Mouse (Mus musculus): ENCODE results near the gene Rps8. TPM values are rescaled to one million over a fixed set of nuclear protein-coding genes. Genes with fewer than 3 reads are reported as not detected.

Rps8 gene
- polyA plus RNA-seq, 1 experiment: 568 TPM

DNA sequence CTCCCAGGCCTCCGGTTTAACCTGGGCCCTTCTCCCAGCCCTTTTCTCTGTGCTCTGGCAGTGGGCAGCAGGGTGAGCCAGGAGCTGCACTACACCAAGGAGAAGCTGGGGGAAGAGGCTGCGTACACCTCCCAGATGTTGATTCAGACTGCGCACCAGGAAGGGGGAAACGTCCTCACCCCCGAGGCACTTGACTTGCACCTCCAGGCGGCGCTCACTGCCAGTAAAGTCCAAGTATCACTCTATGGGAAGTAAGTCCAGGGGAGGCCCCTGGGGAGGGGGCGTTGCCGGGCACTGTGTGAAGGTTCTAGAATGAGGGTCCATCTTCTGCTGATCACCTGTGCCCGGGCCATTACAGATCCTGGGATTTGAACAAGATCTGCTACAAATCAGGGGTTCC lies 51.4 kb downstream of the Rps8 start:
- DNase-seq (ENCODE audit: extremely low spot score in 1 of 2, low spot score in 1 of 2): no peak

Other genes starting within 250 kb of the Rps8 start
- 71.0 and 74.3 TPM in 2 replicates for gene Urod, start 161.8 kb downstream of the Rps8 start, polyA plus RNA-seq (2012; rRNA removed)
- gene Hectd3, start 160.9 kb downstream of the Rps8 start, polyA plus RNA-seq (2012; rRNA removed): 42.2 and 45.7 TPM in 2 replicates
- 18.9 and 19.7 TPM in 2 replicates for gene Eif2b3, start 136.8 kb downstream of the Rps8 start, polyA plus RNA-seq (2012; rRNA removed)
- 2.7 and 2.9 TPM in 2 replicates for gene Ptch2, start 60.2 kb downstream of the Rps8 start, polyA plus RNA-seq (2012; rRNA removed)
- gene Btbd19, start 30.5 kb downstream of the Rps8 start, polyA plus RNA-seq (2012; rRNA removed): 21.9 and 25.6 TPM in 2 replicates
- gene Tctex1d4, start 29.4 kb downstream of the Rps8 start, polyA plus RNA-seq (2012; rRNA removed): 0.15 and 0.32 TPM in 2 replicates
- gene Plk3, start 22.3 kb downstream of the Rps8 start, polyA plus RNA-seq (2012; rRNA removed): 11.2 and 15.6 TPM in 2 replicates
- gene Kif2c, start 26.4 kb upstream of the Rps8 start, polyA plus RNA-seq (2012; rRNA removed): 0.32 and 0.46 TPM in 2 replicates
- gene Tmem53, start 95.7 kb upstream of the Rps8 start, polyA plus RNA-seq (2012; rRNA removed): 6.3 and 7.9 TPM in 2 replicates
- gene Armh1, start 95.9 kb upstream of the Rps8 start, polyA plus RNA-seq (2012; rRNA removed): 0.67 and 1.00 TPM in 2 replicates